Mouse (Mus musculus) testis, adult 2 months (tissue): Measurements from ENCODE around the gene Pim3.

ENCODE experiments used
- CTCF ChIP-seq: fragments of 200-500 bp; IDR thresholded peaks from 2 replicates; pipeline ENCODE4 v1.5.1; 2012; ENCODE audit warnings: low read depth, mild to moderate bottlenecking, inconsistent platforms, low read length, moderate library complexity; ENCODE audit not compliant: control insufficient read depth, insufficient read depth, insufficient replicate concordance
- POLR2A ChIP-seq: fragments of 200-500 bp; IDR thresholded peaks from 2 replicates; pipeline ENCODE4 v1.6.1; 2012; ENCODE audit warnings: low read depth, mild to moderate bottlenecking, inconsistent platforms, low read length, moderate library complexity; ENCODE audit not compliant: control insufficient read depth

DNA sequence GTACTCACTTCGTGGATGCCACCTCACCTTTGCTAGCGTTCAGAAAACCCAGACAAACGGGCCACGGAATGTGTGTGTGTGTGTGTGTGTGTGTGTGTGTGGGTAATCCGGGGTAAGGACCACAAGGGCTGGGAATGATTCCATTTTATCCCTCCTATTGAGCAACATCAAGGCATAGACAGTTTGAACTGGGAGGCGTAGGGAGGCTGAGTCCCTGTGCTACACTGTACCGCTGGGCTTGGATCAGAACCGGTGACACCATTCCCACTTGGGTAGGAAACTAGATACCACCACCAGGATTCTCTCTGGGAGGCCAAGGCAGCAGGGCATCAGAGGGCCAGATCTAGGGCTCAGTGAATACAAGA is 29.7 kb downstream of the Pim3 start:
- TF ChIP-seq POLR2A (no peak), CTCF (no peak)
